Mouse (Mus musculus): ENCODE results near the gene Pde4c. TPM values are rescaled to one million over a fixed set of nuclear protein-coding genes. Genes with fewer than 3 reads are reported as not detected.

Pde4c gene
- polyA plus RNA-seq, 1 experiment from 2014 or later = 0.42 TPM

GRCm38 (mm10) chr8:70699834-70700554 lies 23.5 kb upstream of the Pde4c start:
- H3K36me3 ChIP-seq (ENCODE audit: control insufficient read depth, insufficient read depth, low read length) = peaks cover 13% of the 10 kb centered on the region; the same call in 1 of the 2 replicates
- under 1% methylated on average over 58 of the region's 59 CpGs for WGBS
- ATAC-seq (replicated peaks; ENCODE audit: low FRiP score, low TSS enrichment, low read depth) = no peak
- H3K9me3 ChIP-seq (ENCODE audit: control insufficient read depth, low read length) = no peaks in the 10 kb centered on the region
- peak overlapping the region; percentile 98 for H3K4me3 ChIP-seq (ENCODE audit: low read depth, low read length)
- H3K4me2 ChIP-seq (ENCODE audit: low read length) = peak overlapping the region; percentile 63
- peak overlapping the region; percentile 100 for H3K9ac ChIP-seq (ENCODE audit: low read length)
- DNase-seq (ENCODE audit: low spot score) = peak; percentile 88
- peak overlapping the region; percentile 99 for H3K27ac ChIP-seq (ENCODE audit: low read depth)
- peaks cover 39% of the 10 kb centered on the region for H3K4me1 ChIP-seq (replicated peaks; ENCODE audit: control insufficient read depth, insufficient read depth, low read length)
- H3K27me3 ChIP-seq (replicated peaks; ENCODE audit: control insufficient read depth, insufficient read depth, low read length) = no peaks in the 10 kb centered on the region

DNA sequence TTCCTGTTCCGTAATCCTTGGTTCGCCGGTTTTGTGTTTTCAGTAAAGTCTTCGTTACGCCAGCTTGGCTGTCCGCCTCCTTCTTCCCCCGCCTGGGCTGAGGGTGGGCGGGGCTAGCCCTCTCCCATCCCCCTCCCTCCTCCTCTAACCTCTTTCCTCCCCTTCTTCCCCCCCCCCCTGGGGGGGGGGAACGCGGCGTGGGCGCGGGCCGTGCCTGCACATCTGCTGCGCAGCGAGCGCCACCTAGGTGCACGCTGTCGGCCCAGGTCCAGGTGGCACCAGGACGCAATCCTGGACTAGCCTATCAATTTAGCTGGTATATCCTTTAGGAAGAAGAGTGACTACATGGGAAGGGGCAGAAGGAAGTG lies 23.0 kb upstream of the Pde4c start:
- peak overlapping the region; percentile 100 for H3K9ac ChIP-seq (ENCODE audit: low read length)
- H3K4me1 ChIP-seq (replicated peaks; ENCODE audit: control insufficient read depth, insufficient read depth, low read length) = peaks cover 34% of the 10 kb centered on the region
- peaks cover 13% of the 10 kb centered on the region; the same call in 1 of the 2 replicates for H3K36me3 ChIP-seq (ENCODE audit: control insufficient read depth, insufficient read depth, low read length)
- DNase-seq (ENCODE audit: low spot score) (peak; percentile 97), ATAC-seq (replicated peaks; ENCODE audit: low FRiP score, low TSS enrichment, low read depth) (no peak)
- H3K27ac ChIP-seq (ENCODE audit: low read depth) = peak overlapping the region; percentile 99
- 0% methylated on average over 20 of the region's 20 CpGs for WGBS
- H3K27me3 ChIP-seq (replicated peaks; ENCODE audit: control insufficient read depth, insufficient read depth, low read length) = no peaks in the 10 kb centered on the region
- peak overlapping the region; percentile 63 for H3K4me2 ChIP-seq (ENCODE audit: low read length)
- H3K9me3 ChIP-seq (ENCODE audit: control insufficient read depth, low read length) = no peaks in the 10 kb centered on the region
- peak overlapping the region; percentile 98 for H3K4me3 ChIP-seq (ENCODE audit: low read depth, low read length)

DNA sequence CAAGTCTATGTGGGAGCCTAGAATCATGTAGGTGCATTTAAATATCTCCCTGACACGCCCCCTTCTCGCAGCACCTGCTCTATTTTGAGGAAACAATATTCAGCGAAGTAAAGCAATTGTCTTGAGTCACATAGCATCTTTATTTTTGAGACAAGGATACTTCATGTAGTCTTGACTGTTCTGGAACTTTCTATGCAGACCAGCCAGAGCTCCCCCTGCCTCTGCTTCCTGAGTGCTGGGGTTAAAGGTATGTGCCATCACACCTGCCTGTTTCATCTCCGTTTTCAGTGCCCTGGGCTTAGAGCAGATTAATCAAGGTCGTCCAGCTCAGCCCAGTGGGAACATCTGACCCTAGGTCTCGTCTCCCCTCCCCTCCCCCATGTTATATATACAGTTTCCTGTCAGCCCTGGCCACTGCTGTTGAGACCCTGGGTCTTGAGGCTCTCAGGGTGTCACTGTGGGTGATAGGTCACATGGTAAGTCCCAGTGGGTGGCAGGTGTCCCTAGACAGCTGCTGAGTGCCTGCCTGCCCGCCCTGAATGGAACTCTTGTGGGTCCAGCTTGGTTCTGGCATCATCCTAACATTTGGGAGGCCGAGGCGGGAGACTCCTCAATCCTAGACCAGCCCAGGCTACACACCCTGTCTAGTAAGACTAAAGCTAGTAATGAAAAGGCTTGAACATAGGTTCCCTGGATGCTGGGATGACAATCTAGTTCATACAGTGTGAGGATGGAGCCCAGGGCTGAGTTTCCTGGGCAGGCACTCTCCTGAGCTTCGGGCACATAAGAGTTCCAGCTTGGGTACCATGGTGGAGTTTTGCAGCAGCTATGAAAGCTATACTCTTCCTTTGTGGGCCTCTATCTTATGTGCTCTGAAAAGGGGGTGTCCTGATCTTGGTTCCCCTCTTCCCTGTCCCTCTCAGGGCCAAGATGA lies 22.2 kb upstream of the Pde4c start:
- peaks cover 13% of the 10 kb centered on the region; the same call in 1 of the 2 replicates for H3K36me3 ChIP-seq (ENCODE audit: control insufficient read depth, insufficient read depth, low read length)
- H3K9me3 ChIP-seq (ENCODE audit: control insufficient read depth, low read length) = no peaks in the 10 kb centered on the region
- H3K27me3 ChIP-seq (replicated peaks; ENCODE audit: control insufficient read depth, insufficient read depth, low read length) = no peaks in the 10 kb centered on the region
- H3K9ac ChIP-seq (ENCODE audit: low read length) = peak overlapping the region; percentile 100
- ATAC-seq (replicated peaks; ENCODE audit: low FRiP score, low TSS enrichment, low read depth) = no peak
- peaks cover 27% of the 10 kb centered on the region for H3K4me1 ChIP-seq (replicated peaks; ENCODE audit: control insufficient read depth, insufficient read depth, low read length)
- DNase-seq (ENCODE audit: low spot score) = peak; percentile 66
- H3K27ac ChIP-seq (ENCODE audit: low read depth) = peak overlapping the region; percentile 99; the same call in 1 of the 2 replicates
- WGBS = 53% methylated on average over 10 of the region's 10 CpGs
- H3K4me2 ChIP-seq (ENCODE audit: low read length) = peak overlapping the region; percentile 63
- peak overlapping the region; percentile 98 for H3K4me3 ChIP-seq (ENCODE audit: low read depth, low read length)

DNA sequence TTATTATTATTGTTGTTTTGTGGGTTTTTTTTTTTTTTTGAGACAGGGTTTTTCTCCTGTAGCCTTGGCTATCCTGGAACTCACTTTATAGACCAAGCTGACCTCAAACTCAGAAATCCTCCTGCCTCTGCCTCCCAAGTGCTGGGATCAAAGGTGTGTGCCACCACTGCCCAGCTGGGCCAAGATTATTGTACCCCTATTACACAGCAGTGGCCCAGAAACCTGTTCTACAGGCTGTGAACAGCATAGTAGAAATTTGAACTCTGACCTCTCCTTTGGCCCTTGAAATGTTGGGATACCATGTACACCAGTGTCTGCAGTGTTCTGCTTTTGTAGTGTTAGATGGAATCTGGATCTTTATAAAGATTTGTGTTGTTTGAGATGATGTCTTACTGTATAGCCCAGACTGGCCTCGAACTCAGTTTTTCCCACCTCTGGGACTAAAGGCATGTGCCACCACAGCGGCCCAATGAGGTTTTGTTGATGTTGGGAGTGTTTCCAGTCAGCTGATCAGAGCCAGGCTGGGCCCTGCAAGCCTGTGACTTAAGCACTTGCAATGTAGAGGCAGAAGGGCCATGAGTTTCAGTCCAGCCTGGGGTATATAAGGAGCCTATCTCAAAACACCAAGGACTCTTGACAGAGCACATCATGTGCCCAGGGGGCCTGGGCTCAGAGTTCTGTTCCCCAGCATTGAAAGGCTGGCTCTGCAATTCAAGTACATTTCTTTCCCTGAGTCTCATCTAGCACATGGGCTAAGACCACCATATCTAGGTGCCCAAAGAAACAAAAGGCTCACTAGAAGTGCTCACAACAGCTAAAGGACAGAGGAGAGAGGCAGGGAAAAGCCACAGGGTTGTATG lies 21.3 kb upstream of the Pde4c start:
- no peak for ATAC-seq (replicated peaks; ENCODE audit: low FRiP score, low TSS enrichment, low read depth)
- 79% methylated on average over 2 of the region's 2 CpGs for WGBS
- H3K9ac ChIP-seq (ENCODE audit: low read length) = no peak overlapping the region
- H3K9me3 ChIP-seq (ENCODE audit: control insufficient read depth, low read length) = no peaks in the 10 kb centered on the region
- peaks cover 13% of the 10 kb centered on the region; the same call in 1 of the 2 replicates for H3K36me3 ChIP-seq (ENCODE audit: control insufficient read depth, insufficient read depth, low read length)
- DNase-seq (ENCODE audit: low spot score) = no peak
- H3K27me3 ChIP-seq (replicated peaks; ENCODE audit: control insufficient read depth, insufficient read depth, low read length) = no peaks in the 10 kb centered on the region
- peaks cover 18% of the 10 kb centered on the region for H3K4me1 ChIP-seq (replicated peaks; ENCODE audit: control insufficient read depth, insufficient read depth, low read length)
- 0 out of 2 replicates have a peak overlapping the region, but pooled peaks have one; percentile 11 for H3K27ac ChIP-seq (ENCODE audit: low read depth)
- H3K4me3 ChIP-seq (ENCODE audit: low read depth, low read length) = no peak overlapping the region
- H3K4me2 ChIP-seq (ENCODE audit: low read length) = peak overlapping the region; percentile 63

DNA sequence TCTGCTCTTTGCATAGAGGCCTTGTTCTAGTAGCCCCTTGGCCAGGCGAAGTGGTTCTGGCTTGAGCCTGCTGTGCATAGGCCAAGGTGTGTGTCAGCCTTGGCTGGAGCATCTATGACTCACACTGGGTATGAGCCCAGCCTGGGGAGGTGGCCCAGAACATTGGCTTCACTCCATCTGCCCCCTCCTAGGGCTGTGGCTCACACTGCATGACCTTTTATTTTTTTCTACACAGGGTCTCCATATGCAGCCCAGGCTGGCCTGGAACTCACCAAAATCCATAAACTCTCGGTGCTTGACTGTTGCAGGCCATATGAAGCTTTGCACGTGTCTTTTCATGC lies 20.7 kb upstream of the Pde4c start:
- no peak overlapping the region for H3K9ac ChIP-seq (ENCODE audit: low read length)
- H3K9me3 ChIP-seq (ENCODE audit: control insufficient read depth, low read length) = no peaks in the 10 kb centered on the region
- H3K27ac ChIP-seq (ENCODE audit: low read depth) = 0 out of 2 replicates have a peak overlapping the region, but pooled peaks have one; percentile 11
- peaks cover 12% of the 10 kb centered on the region for H3K4me1 ChIP-seq (replicated peaks; ENCODE audit: control insufficient read depth, insufficient read depth, low read length)
- WGBS = 89% methylated on average over 3 of the region's 3 CpGs
- DNase-seq (ENCODE audit: low spot score) = no peak
- H3K27me3 ChIP-seq (replicated peaks; ENCODE audit: control insufficient read depth, insufficient read depth, low read length) = no peaks in the 10 kb centered on the region
- H3K4me3 ChIP-seq (ENCODE audit: low read depth, low read length) = no peak overlapping the region
- H3K36me3 ChIP-seq (ENCODE audit: control insufficient read depth, insufficient read depth, low read length) = peaks cover 13% of the 10 kb centered on the region; the same call in 1 of the 2 replicates
- H3K4me2 ChIP-seq (ENCODE audit: low read length) = peak overlapping the region; percentile 63; the same call in 1 of the 2 replicates
- no peak for ATAC-seq (replicated peaks; ENCODE audit: low FRiP score, low TSS enrichment, low read depth)

- Histone ChIP-seq H3K27ac (ENCODE audit: low read depth) (peak within 1 kb of the TSS; percentile 16; the same call in 1 of the 2 replicates), H3K36me3 (ENCODE audit: control insufficient read depth, insufficient read depth, low read length) (peaks cover 13% of the 10 kb centered on the region; the same call in 1 of the 2 replicates), H3K4me1 (replicated peaks; ENCODE audit: control insufficient read depth, insufficient read depth, low read length) (peaks cover 9% of the 10 kb centered on the region), H3K27me3 (replicated peaks; ENCODE audit: control insufficient read depth, insufficient read depth, low read length) (no peaks in the 10 kb centered on the region), H3K4me3 (ENCODE audit: low read depth, low read length) (no peak within 1 kb of the TSS), H3K9ac (ENCODE audit: low read length) (no peak within 1 kb of the TSS), H3K9me3 (ENCODE audit: control insufficient read depth, low read length) (no peaks in the 10 kb centered on the region), H3K4me2 (ENCODE audit: low read length) (peak within 1 kb of the TSS; percentile 63; the same call in 1 of the 2 replicates)
- DNase-seq (ENCODE audit: low spot score) (no peak), ATAC-seq (replicated peaks; ENCODE audit: low FRiP score, low TSS enrichment, low read depth) (no peak)
- 95% methylated on average over 3 of the region's 3 CpGs for WGBS
Measured at GRCm38 (mm10) chr8:70703287-70703686, 20.2 kb upstream of the Pde4c start, which contains the start of gene Iqcn. TSS of gene Iqcn (plus strand) at chr8:70703457.

DNA sequence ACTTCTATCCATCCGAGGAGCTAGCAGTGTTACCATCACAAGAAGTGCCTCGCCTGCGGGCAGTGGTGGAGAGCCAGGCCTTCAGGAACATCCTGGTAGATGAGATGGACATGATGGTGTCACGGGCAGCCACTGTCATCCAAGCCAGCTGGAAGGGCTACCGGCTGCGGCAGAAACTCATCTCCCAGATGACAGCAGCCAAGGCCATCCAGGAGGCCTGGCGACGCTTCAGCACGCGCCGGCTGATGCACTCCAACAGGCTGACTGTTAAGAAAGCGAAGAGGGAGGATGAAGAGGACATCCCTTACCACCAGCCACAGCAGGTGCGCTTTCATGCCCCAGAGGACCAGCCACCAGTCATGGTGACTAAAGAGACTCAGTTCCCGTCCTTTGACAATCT lies 15.2 kb upstream of the Pde4c start:
- WGBS = 90% methylated on average over 14 of the region's 14 CpGs
- H3K9ac ChIP-seq (ENCODE audit: low read length) = no peak overlapping the region
- ATAC-seq (replicated peaks; ENCODE audit: low FRiP score, low TSS enrichment, low read depth) (no peak), DNase-seq (ENCODE audit: low spot score) (no peak)
- no peaks in the 10 kb centered on the region for H3K27me3 ChIP-seq (replicated peaks; ENCODE audit: control insufficient read depth, insufficient read depth, low read length)
- no peaks in the 10 kb centered on the region for H3K4me1 ChIP-seq (replicated peaks; ENCODE audit: control insufficient read depth, insufficient read depth, low read length)
- H3K4me3 ChIP-seq (ENCODE audit: low read depth, low read length) = no peak overlapping the region
- no peak overlapping the region for H3K27ac ChIP-seq (ENCODE audit: low read depth)
- 0 out of 2 replicates have a peak, but pooled peaks cover 7% of the 10 kb centered on the region for H3K36me3 ChIP-seq (ENCODE audit: control insufficient read depth, insufficient read depth, low read length)
- H3K4me2 ChIP-seq (ENCODE audit: low read length) = no peak overlapping the region
- H3K9me3 ChIP-seq (ENCODE audit: control insufficient read depth, low read length) = no peaks in the 10 kb centered on the region

DNA sequence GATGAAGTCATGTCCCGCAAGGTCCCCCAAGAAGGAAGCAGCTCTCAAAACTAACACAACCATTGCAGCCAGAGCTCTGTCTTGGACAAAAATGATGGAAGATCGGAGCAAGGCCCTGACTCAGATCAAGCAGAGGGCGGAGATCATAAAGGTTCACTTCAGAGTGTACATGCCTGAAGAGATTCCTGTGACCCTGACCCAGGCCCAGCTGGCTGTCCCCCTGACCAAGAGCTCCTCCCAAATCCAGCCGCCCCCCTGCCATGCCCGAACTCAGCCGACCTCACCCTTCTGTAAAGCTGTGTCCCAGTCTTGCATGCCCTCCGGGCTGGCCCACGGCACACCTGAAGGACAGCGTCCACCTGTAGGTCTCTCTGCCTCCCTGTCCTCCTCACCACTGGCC lies 13.7 kb upstream of the Pde4c start:
- Histone ChIP-seq H3K4me1 (replicated peaks; ENCODE audit: control insufficient read depth, insufficient read depth, low read length) (no peaks in the 10 kb centered on the region), H3K36me3 (ENCODE audit: control insufficient read depth, insufficient read depth, low read length) (no peaks in the 10 kb centered on the region), H3K27ac (ENCODE audit: low read depth) (no peak overlapping the region), H3K9me3 (ENCODE audit: control insufficient read depth, low read length) (no peaks in the 10 kb centered on the region), H3K4me3 (ENCODE audit: low read depth, low read length) (no peak overlapping the region), H3K27me3 (replicated peaks; ENCODE audit: control insufficient read depth, insufficient read depth, low read length) (no peaks in the 10 kb centered on the region), H3K9ac (ENCODE audit: low read length) (no peak overlapping the region), H3K4me2 (ENCODE audit: low read length) (no peak overlapping the region)
- WGBS = 88% methylated on average over 9 of the region's 9 CpGs
- ATAC-seq (replicated peaks; ENCODE audit: low FRiP score, low TSS enrichment, low read depth) (no peak), DNase-seq (ENCODE audit: low spot score) (no peak)

All from intestine, embryonic 14.5 days (tissue).